Mouse (Mus musculus): ENCODE measurements around the gene Adamts13. TPM values are rescaled to one million over a fixed set of nuclear protein-coding genes. Genes with fewer than 3 reads are reported as not detected.

Gene Adamts13
- total RNA-seq (2023; ENCODE audit: inconsistent age) = 0.16 TPM in 1 of 4 replicates, not detected in the others

DNA sequence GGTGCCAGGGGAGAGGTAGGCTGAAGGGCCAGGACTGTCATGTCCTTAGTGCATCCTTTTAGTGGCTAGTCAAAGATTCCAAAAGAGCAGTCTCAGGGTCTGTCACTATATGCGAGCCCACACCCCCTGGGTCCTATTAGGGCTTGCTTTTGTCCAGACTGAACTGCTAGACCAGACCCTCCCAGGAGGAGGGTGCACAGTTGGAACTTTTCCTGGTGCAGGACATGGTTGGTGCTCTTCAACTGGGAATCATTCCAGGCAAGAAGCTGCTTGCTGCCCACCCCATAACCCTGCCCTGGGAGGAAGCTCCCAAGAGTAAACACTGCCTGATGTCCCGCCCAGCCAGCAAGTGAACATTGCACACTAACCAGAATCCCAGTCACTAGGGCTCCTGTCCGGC lies at the start of gene Adamts13:
Adamts13 (plus strand) TSS at position 301 of the 400 bp plus-strand sequence.

DNA sequence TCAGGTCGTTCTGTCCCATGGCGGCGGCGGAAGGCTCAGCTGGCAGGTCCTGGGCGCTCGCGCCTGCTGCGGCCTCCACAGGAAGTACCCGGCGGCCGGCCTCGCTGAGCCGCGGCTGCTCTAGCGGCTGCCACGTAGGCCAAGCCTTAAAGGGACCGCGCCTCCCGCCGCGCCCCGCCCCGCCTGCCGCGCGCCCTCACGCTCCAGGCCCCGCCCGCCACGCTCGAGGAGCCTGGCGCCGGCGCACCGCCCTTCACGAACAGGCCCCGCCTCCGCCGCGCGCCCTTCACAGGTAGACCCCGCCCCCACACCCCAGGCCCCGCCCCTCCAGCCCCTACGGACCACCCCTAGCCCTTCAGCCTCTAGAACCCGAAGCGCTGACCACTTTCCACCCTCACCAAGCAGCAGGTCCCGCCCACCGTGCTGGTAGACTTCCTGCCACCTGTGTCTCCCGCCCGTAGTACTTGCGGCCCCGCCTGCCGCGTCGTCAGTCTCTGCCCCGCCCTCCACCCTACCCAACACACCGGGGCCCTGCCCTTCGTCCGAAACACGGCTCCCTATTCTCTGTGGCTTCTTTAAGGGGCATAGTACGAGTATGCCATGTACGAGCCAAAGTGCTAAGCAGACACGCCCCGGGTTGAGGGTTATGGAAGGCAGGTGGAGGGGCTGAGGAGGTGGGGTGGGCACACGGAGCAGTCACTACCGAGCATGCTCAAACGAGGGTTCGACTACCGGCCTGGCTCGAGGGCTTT lies 39.7 kb upstream of the Adamts13 start, which contains the start of the genes Surf4 and Stkld1:
Surf4 (minus strand) TSS at position 625 of the 752 bp plus-strand sequence.
Stkld1 (plus strand) TSS at position 744 of the 752 bp plus-strand sequence.

DNA sequence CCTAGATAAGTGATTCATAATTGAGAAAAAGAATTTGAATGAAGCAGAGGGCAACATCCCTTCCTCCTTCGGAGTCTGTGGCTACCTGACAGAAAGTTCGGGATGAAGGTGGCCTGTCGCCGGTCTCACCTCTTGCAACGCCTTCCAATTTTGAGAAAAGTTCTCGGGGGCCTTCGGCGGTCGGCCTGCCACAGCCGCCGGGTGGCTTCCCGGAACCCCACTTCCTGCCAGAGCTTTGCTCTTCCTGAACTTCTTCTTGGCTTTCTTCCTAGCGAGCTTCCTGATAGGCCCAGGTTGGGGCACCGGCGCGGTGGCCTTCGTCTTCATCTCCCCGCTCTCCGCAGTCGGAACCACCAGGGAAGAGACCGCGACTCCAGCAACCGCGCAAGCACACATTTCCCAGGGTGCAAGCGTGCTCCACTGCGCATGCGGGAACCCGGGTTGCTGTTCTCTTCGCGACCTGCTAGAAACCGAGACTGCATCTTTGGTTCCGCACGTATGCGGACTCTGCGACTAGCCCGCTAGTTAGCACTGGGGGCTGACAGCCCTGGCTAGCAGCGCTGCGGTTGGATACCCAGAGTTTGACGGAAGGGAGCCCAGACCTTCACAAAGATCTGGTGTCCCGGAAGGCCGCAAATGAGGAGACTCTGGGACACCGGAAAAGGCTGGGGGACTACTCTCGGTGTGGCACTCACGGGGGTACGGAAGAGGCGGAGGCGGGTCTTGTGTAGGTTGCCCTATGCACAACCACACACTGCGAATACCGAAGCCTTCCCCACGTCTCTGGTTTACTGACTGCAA lies 9.1 kb upstream of the Adamts13 start, which contains the start of gene Rexo4:
Rexo4 (minus strand) TSS at position 464 of the 801 bp plus-strand sequence.

DNA sequence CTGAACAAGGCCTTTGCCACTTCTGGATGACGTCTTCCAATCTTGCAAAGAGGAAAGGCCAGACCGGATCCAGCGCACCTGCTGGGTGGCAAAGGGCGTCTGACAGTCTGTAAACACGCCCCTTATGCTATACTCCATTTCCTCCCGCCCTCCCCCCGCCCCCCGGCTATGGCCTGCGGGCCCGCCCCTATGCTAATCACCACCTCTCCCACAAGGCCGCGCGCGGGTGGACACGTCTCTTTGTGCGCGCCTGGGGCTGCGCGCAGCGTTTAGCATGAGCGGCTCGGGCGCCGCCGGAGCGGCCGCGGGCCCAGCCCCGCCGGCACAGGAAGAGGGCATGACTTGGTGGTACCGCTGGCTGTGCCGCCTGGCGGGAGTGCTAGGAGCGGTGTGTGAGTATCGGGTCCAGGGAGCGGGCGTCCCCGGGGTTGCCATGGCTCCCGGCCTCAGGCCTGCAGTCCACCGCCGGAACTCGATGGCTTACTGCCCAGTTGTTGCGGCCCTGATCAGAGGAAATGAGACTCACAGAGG lies 36.6 kb downstream of the Adamts13 start, which contains the start of gene Cacfd1:
Cacfd1 (plus strand) TSS at position 213 of the 531 bp plus-strand sequence.

DNA sequence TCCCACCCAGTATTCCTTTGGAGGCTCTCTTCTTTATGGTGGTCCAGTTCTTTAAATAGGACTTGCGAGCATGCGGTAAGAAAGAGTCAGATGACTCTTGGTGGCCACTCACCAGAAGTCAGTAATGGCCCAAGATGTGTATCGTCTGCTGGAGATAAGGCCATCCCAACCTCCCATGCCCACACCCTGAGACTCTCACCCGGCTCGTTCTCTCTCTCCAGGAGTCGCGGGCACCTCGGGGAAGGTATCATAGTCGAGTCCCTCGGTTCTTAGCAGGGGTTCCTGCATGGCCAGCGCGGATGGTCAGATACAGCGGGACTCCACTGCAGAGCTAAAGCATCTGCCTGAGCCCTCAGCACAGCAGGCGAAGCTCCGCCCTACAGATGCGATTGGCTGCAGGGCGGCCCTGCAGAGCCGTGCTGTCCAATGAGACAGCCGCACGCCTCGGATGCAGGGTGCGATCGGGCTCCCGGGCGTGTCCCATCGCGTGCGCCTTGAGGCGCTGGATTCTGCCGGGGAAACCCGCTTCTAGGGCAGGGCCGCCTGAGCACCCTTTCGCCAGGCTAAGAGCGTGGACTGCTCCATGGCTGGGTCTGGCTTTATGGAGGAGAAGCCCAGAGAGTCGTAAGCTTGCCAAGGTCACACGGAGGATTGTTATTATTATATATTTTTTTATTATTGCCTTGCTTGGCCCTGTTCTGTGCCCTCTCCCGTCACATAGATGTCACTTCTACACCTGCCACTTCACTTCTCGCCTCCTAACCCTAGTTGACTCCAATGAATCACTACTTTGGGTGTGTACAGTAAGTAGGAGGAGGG lies 54.6 kb downstream of the Adamts13 start, which contains the start of gene Slc2a6:
Slc2a6 (minus strand) TSS at position 381 of the 819 bp plus-strand sequence.

Other genes starting within 250 kb of the Adamts13 start
- not detected in 4 replicates for gene Abo, start 108.4 kb upstream of the Adamts13 start, total RNA-seq (2023; ENCODE audit: inconsistent age)
- 66.0 to 76.3 TPM (median 70.9 TPM) in 4 replicates for gene Surf6, start 70.5 kb upstream of the Adamts13 start, total RNA-seq (2023; ENCODE audit: inconsistent age)
- gene Med22, start 62.7 kb upstream of the Adamts13 start, total RNA-seq (2023; ENCODE audit: inconsistent age) = 14.9 to 18.4 TPM (median 17.2 TPM) in 4 replicates
- 716 to 763 TPM (median 757 TPM) in 4 replicates for gene Rpl7a, start 62.7 kb upstream of the Adamts13 start, total RNA-seq (2023; ENCODE audit: inconsistent age)
- gene Surf2, start 57.0 kb upstream of the Adamts13 start, total RNA-seq (2023; ENCODE audit: inconsistent age) = 45.9 to 55.5 TPM (median 50.3 TPM) in 4 replicates
- 55.8 to 77.5 TPM (median 60.0 TPM) in 4 replicates for gene Surf1, start 56.9 kb upstream of the Adamts13 start, total RNA-seq (2023; ENCODE audit: inconsistent age)
- gene Surf4, start 39.5 kb upstream of the Adamts13 start, total RNA-seq (2023; ENCODE audit: inconsistent age) = 58.8 to 67.2 TPM (median 62.0 TPM) in 4 replicates
- gene Stkld1, start 39.4 kb upstream of the Adamts13 start, total RNA-seq (2023; ENCODE audit: inconsistent age) = not detected in 4 replicates
- gene Rexo4, start 9.0 kb upstream of the Adamts13 start, total RNA-seq (2023; ENCODE audit: inconsistent age) = 56.8 to 74.9 TPM (median 67.4 TPM) in 4 replicates
- 36.1 to 44.2 TPM (median 39.9 TPM) in 4 replicates for gene Cacfd1, start 36.5 kb downstream of the Adamts13 start, total RNA-seq (2023; ENCODE audit: inconsistent age)
- 6.8 to 9.0 TPM (median 8.5 TPM) in 4 replicates for gene Slc2a6, start 54.6 kb downstream of the Adamts13 start, total RNA-seq (2023; ENCODE audit: inconsistent age)
- gene Mymk, start 98.8 kb downstream of the Adamts13 start, total RNA-seq (2023; ENCODE audit: inconsistent age) = not detected in 4 replicates
- gene Adamtsl2, start 106.0 kb downstream of the Adamts13 start, total RNA-seq (2023; ENCODE audit: inconsistent age) = 1.6 to 5.0 TPM (median 3.4 TPM) in 4 replicates
- gene Fam163b, start 169.1 kb downstream of the Adamts13 start, total RNA-seq (2023; ENCODE audit: inconsistent age) = not detected in 4 replicates
- gene Dbh, start 191.8 kb downstream of the Adamts13 start, total RNA-seq (2023; ENCODE audit: inconsistent age) = not detected in 4 replicates

Data from B cell, adult (primary cell).